Mouse (Mus musculus) brain, embryonic 14.5 days (tissue): ENCODE results near the gene Igdcc3. TPM values are rescaled to one million over a fixed set of nuclear protein-coding genes. Genes with fewer than 3 reads are reported as not detected.
"Not testable (repeated sequence)": the region's sequence is repeated elsewhere in the genome, so short reads cannot be mapped to it uniquely, and the experiment has no call there.

Experiments used
- DNase-seq: peaks from one replicate; pipeline ENCODE4 v3.0.0-alpha.2; 2011; ENCODE audit warnings: low read depth
- CTCF ChIP-seq: fragments of 200-500 bp; IDR thresholded peaks from 2 replicates; pipeline ENCODE4 v1.5.1; 2012; ENCODE audit warnings: inconsistent platforms, mild to moderate bottlenecking, moderate library complexity, borderline replicate concordance; ENCODE audit not compliant: insufficient read depth, insufficient read length; ENCODE audit errors: extremely low read depth
- POLR2A ChIP-seq: fragments of 200-500 bp; IDR thresholded peaks from 2 replicates; pipeline ENCODE4 v1.6.1; 2012; ENCODE audit warnings: mild to moderate bottlenecking, inconsistent platforms, borderline replicate concordance; ENCODE audit not compliant: poor library complexity, insufficient read depth, insufficient read length, severe bottlenecking; ENCODE audit errors: extremely low read depth
- polyA plus RNA-seq: library from polyadenylated mRNA; depleted of rRNA; stranded (reverse); fragments of >200 nt; gene quantifications from 2 replicates; pipeline ENCODE4 v1.2.3, GENCODE M21; 2012

Gene Igdcc3
- polyA plus RNA-seq, 1 experiment, result 19.6 TPM

DNA sequence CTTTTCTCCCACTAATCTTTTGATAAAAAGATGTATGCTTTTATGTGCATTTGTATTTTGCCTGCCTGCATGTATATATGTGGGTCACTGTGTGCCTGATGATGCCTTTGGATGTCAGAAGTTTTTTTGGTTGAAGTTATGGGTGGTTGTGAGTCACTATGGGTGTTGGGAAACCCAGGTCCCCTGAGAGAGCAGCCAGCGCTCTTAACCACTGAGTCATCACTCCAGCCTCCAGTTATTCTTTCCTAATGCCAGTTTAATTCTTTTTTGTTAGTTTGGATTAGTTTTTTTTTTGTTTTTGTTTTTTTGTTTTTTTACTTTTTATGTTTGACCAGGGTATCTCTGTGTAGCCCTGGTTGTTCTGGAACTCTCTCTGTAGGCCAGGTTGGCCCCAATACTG, 59.6 kb downstream of the Igdcc3 start:
- no peak for DNase-seq
- TF ChIP-seq POLR2A, result no peak
- TF ChIP-seq CTCF, result no peak

DNA sequence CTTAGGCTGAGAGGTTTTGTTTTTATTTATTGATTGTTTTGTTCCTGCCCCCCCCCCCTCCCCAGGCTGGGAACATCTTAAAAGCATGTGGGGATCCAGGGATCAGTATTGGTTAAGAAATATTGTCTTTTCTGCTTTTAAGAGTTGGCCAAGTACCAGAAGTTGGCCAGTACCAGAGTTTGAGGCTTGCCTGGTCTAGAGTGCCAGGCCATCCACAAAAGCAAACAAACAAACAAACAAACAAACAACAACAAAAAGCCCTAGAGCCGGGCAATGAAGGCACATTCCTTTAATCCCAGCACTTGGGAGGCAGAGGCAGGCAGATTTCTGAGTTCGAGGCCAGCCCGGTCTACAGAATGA, 60.0 kb downstream of the Igdcc3 start:
- no peak for DNase-seq
- no peak for TF ChIP-seq POLR2A
- TF ChIP-seq CTCF, result no peak

- TF ChIP-seq CTCF (no peak), POLR2A (no peak)
- peak; percentile 97 for DNase-seq
These were observed 60.6 kb downstream of the Igdcc3 start for GRCm38 (mm10) chr9:65201381-65202164.

DNA sequence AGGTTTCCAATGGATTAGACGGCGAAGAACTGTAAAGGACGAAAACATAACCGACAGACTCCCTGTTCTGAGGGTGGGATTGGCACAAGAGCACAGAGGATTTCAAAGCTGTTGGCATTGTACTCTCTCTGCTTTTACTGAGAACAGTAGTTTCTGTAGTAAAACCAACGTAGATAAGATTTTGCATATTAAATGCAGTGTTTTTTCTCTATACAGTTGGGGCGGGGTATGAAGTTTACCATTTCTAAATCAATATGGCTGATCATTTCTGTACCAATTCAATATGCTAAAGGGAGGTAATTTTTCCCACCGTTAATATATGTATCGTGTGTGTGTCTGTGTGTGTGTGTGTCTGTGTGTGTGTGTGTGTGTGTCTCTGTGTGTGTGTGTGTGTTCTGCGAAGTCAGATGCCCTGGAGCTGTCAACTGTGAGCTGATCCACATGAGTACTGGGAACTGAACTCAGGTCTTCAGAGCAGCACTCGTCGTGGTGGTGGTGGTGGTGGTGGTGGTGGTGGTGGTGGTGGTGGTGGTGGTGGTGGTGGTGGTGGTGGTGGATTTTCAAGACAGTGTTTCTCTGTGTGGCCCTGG, 61.3 kb downstream of the Igdcc3 start:
- TF ChIP-seq POLR2A (no peak), CTCF (no peak)
- DNase-seq, result no peak

DNA sequence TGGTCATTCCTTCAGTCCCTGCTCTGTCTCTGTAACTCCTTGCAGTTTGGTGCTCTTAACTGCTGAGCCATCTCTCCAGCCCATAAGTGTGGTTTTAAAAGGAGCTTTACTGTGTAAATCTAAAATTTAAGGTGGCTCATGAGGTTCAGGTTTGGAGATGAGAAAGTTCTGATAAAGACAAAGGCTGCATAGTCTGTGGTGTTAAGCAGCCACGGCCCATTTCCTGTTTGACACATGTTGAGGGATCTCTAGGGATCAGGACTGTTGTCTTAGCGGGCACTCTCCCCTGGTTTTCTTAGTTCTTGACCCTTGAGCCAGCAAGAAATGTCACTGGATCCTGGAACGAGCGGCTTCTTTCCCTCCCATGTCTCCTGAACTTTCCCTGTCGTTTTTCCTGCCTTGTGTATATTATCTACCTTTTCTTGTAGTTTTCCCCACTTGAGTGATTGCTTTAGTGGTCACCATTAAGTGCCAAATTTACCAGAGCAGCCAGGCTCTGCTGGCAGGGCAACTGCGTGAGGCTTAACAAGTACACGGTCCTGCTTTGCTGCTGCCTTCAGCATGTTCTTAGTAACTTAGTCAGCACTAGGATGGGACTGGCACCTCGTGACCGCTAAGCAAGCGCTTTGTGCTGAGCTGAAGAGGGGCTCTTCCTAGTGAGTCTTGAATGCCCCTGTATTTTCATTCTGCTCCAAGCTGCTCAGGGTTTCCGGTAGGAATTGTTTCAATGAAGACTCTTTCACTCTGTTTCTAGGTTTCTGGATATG, 64.2 kb downstream of the Igdcc3 start:
- no peak for DNase-seq
- no peak for TF ChIP-seq POLR2A
- no peak for TF ChIP-seq CTCF

GRCm38 (mm10) chr9:65207041-65207815, 66.2 kb downstream of the Igdcc3 start:
- DNase-seq, result not testable (repeated sequence)

DNA sequence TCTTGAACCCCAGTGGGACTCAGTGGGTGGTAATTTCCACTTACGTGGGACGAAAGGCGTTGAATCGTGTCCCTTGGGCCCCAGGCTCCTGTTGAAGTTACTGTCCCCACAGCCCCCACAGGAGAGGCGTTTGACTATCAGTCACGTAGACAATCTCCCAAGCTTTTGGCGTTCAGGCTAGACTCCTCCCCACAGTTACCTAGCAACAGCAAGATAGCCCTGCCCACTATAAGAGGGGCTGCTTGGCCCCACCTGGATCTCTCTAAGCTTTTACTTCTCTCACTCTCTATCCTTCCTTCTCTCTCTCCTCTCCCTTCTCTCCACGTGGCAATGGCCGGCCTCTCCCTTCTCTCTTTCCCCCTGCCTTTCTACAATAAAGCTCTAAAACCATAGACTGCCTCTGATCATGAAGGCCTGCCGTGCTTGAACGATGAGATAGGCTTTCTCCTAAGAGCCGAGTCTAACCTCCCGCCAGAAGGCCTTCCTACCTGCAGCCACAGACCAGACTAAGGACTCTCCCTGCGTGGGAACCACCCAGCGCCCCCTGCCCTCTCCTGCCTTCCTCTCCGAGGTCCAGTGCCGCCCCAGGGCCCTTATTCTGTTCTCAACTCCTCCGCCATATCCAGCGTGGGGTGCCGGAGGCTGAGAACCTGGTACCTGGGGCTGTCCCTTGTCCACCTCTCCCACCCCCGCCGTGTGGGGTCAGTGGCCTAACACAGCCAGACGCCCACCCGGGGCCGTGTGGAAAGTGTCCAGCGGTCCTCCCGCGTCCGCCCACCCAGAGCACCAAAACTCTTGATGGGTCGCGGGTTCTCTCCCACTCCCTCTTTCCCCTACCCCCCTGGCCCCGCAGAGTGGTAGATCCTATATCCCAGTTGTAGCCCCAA, 67.5 kb downstream of the Igdcc3 start:
- no peak for TF ChIP-seq CTCF
- TF ChIP-seq POLR2A, result no peak
- DNase-seq, result no peak

- no peak for DNase-seq
- no peak for TF ChIP-seq POLR2A
- no peak for TF ChIP-seq CTCF
These were observed 70.6 kb downstream of the Igdcc3 start for GRCm38 (mm10) chr9:65211598-65211997.

GRCm38 (mm10) chr9:65214425-65214777, 73.4 kb downstream of the Igdcc3 start:
- no peak for DNase-seq
- no peak for TF ChIP-seq CTCF
- no peak for TF ChIP-seq POLR2A

DNA sequence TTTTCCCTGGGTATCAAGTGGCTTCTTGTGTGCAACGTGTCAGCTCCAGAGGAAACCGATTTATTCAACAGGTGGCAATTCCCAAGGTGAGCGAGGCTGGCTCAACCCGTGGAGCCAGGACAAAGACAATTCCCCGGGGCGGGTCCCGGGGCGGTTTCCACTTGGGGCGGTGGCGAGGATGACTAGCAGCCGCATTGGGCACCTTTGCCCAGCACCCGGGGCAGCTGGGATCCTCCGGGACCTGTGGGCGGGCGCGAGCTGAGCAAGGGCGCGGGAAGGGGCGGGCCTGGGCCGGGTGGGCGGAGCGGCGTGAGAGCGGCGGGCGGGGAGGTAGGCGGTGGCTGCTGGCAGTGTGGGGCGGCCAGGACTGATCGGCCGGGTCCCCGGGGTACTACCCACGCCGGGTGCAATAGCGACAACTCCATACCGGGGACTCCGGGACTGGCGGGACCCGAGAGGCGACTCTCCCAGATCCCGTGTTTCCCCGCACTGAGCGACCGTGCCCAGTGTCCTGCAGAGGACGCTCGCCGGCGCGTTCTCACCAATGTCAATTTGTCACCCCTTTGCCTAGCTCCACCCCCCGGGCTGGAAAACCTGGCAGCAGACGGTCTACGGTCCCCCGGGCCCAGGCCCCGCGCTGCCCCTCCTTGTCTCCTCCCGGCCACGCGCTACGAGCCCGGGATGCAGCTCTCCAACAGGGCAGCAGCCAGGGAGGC, 73.9 kb downstream of the Igdcc3 start:
- peak; percentile 41; the same call in 1 of the 2 replicates for TF ChIP-seq CTCF
- TF ChIP-seq POLR2A, result peak; percentile 57
- DNase-seq, result peak; percentile 89
